10 mouse cellular contexts compared by ENCODE assay signal in the genomic region with DNA sequence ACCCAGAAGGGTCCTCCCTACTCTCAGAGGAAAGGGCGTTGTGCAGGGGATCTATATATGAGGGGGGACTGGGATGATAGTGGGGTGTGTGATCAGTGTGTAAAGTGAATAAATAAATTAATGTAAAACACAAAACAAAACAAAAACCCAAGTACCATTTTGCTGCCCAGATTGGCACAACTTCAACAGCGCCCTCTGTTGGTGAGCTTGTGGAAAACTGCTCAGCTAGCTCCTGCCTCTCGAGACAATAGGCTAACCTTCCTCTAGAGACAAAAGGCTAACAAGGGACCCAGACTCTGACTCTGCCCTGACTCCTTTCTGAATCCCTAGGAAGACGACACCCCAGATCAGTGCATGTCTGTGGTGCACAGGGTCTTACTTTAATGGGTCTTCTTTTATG.
DNase-seq lines count a peak whose midpoint lies in the region; TF ChIP-seq lines count a peak whose summit lies in the region.
"Had no signal": no experiment of that assay in that cellular context is flagged by ENCODE, and none has a peak within 500 bp of the region (broad histone marks: within the 10 kb centered on the region; RNA-seq: fewer than 3 reads in every experiment).

No protein-coding gene starts in this region.

- DNase-seq in adrenal gland, postnatal 10 days: peak; percentile 33
- no peak for DNase-seq in adrenal gland, adult 8-10 months
- no peak for DNase-seq in heart, adult 2 months
- DNase-seq in heart, postnatal 36 days: no peak
- peak; percentile 7 for DNase-seq in thymus, postnatal 14 days
- no peak for DNase-seq in thymus, postnatal 0 days (ENCODE audit: low spot score)
- DNase-seq in retina, embryonic 14.5 days (ENCODE audit: low spot score): peak; percentile 51
- DNase-seq in left cerebral cortex, postnatal 25 days (ENCODE audit: low spot score in 2 of 2): no peak

- WGBS in heart, adult 2 months: 56% methylated on average over 4 of the region's 4 CpGs

- TF ChIP-seq EP300 in heart, adult 2 months (IDR thresholded peaks at IDR 0.05; ENCODE audit: insufficient read depth, low read depth, low read length): no peak

- H3K27me3 ChIP-seq in heart, adult 2 months (ENCODE audit: control insufficient read depth, insufficient read depth, low read length): no peaks in the 10 kb centered on the region
- H3K27me3 ChIP-seq: embryonic facial prominence, embryonic 13.5 days; heart, embryonic 15.5 days had no signal

- no peak overlapping the region for H3K9ac ChIP-seq in heart, adult 2 months (ENCODE audit: low read depth, low read length)
- H3K9ac ChIP-seq: embryonic facial prominence, embryonic 13.5 days; heart, embryonic 15.5 days had no signal

- H3K27ac ChIP-seq in heart, adult 2 months: no peak overlapping the region
- H3K27ac ChIP-seq: embryonic facial prominence, embryonic 13.5 days; heart, embryonic 15.5 days had no signal

- intact Hi-C loops in heart, adult 2 months (cut with DNase I): no loop called here
- intact Hi-C loops in heart, postnatal 36 days (cut with DNase I): no loop called here
- intact Hi-C loops in left cerebral cortex, postnatal 25 days (cut with DNase I): no loop called here

- TF ChIP-seq POLR2A in heart, adult 2 months (IDR thresholded peaks at IDR 0.05; ENCODE audit: insufficient read depth, low read depth, low read length): no peak

- H3K4me1 ChIP-seq in heart, adult 2 months (ENCODE audit: control insufficient read depth, insufficient read depth, low read length): no peaks in the 10 kb centered on the region
- H3K4me1 ChIP-seq: embryonic facial prominence, embryonic 13.5 days; heart, embryonic 15.5 days had no signal

- H3K36me3 ChIP-seq in heart, adult 2 months (ENCODE audit: control insufficient read depth, insufficient read depth, low read length): no peaks in the 10 kb centered on the region
- H3K36me3 ChIP-seq: embryonic facial prominence, embryonic 13.5 days; heart, embryonic 15.5 days had no signal

- peak; percentile 28; the same call in 1 of the 2 replicates for TF ChIP-seq CTCF in heart, adult 2 months (IDR thresholded peaks at IDR 0.05)

- H3K79me2 ChIP-seq in heart, adult 2 months (replicated peaks; ENCODE audit: control insufficient read depth, insufficient read depth, low read length): no peaks in the 10 kb centered on the region

- no peak overlapping the region for H3K4me3 ChIP-seq in heart, adult 2 months
- H3K4me3 ChIP-seq: embryonic facial prominence, embryonic 13.5 days; heart, embryonic 15.5 days had no signal

Comparison
In these comparisons a context has a peak if more than half of its experiments do, and no peak if none do; other contexts are left out.
1. DNase-seq: peak in adrenal gland, postnatal 10 days (single experiment), thymus, postnatal 14 days (single experiment) and retina, embryonic 14.5 days (single experiment); none in adrenal gland, adult 8-10 months (single experiment), heart, adult 2 months (0 of 2), heart, postnatal 36 days (0 of 2), thymus, postnatal 0 days (single experiment) and left cerebral cortex, postnatal 25 days (0 of 2).